Mouse (Mus musculus) mesoderm, embryonic 11.5 days (tissue): ENCODE measurements at regions not wholly inside any gene's neighbourhood (a gene's known extent, or its start where the extent isn't known, plus 50 kb on each side); places are given as distances from the start of the nearest gene placed in this dataset.

Experiments used
- DNase-seq: peaks from one replicate; pipeline ENCODE4 v3.0.0-alpha.2; 2012; ENCODE audit warnings: low read depth, low spot score

- DNase-seq, result no peak
Observed at GRCm38 (mm10) chr11:31746939-31747338, 75.3 kb upstream of the Bod1 start.

- DNase-seq, result no peak
Observed at GRCm38 (mm10) chr11:31748275-31748815, 76.7 kb upstream of the Bod1 start.

GRCm38 (mm10) chr11:31751274-31751673 lies 79.6 kb upstream of the Bod1 start:
- DNase-seq, result no peak

GRCm38 (mm10) chr11:31753211-31753610 lies 81.5 kb upstream of the Bod1 start:
- no peak for DNase-seq

- no peak for DNase-seq
Observed at GRCm38 (mm10) chr11:31753711-31754161, 82.1 kb upstream of the Bod1 start.

DNA sequence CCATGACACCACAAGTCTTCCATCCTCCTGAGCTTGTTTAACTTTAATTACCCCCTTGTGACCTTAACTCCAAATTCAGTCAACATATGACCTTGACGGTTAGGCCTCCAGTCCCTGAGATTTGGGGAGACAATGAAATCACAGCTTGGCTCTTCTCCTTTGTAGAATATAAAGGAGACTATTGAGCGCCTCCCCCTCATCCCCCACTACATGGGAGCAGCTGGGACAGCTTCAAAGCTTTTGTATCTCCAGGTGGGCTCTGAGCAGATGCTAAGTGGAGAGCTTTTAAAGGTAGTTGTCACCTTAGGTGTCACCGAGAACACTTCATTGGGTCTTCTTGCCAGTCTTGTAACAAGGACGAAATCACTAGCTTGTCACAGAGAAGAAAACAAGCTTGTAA lies 82.7 kb upstream of the Bod1 start:
- DNase-seq, result no peak

DNA sequence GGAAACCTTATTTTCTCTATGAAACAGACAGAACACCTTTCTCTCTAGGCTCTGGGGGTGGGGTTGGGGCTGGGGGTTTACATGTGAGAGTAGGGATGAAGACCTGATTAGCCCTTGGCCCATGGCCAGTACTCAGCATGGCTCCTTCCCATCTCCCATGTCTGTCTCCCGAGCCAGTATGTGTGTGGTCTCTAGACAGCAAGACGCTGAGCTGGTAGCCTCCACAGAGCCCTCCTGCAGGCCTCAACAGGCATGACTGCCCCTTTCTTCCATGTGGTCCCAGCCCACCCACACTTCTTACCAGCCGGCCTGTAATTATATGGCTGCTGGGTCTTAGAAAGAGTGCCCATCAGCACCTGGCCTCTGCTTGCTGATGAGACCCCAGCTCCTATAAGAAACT lies 84.2 kb upstream of the Bod1 start:
- DNase-seq, result no peak

- DNase-seq, result no peak
Observed at GRCm38 (mm10) chr11:31756355-31757145, 84.9 kb upstream of the Bod1 start.

- no peak for DNase-seq
Observed at GRCm38 (mm10) chr11:31759868-31760765, 88.4 kb upstream of the Bod1 start.

GRCm38 (mm10) chr11:31763856-31764255 lies 92.2 kb upstream of the Bod1 start:
- no peak for DNase-seq

GRCm38 (mm10) chr11:31766296-31766695 lies 94.6 kb upstream of the Bod1 start:
- no peak for DNase-seq

DNA sequence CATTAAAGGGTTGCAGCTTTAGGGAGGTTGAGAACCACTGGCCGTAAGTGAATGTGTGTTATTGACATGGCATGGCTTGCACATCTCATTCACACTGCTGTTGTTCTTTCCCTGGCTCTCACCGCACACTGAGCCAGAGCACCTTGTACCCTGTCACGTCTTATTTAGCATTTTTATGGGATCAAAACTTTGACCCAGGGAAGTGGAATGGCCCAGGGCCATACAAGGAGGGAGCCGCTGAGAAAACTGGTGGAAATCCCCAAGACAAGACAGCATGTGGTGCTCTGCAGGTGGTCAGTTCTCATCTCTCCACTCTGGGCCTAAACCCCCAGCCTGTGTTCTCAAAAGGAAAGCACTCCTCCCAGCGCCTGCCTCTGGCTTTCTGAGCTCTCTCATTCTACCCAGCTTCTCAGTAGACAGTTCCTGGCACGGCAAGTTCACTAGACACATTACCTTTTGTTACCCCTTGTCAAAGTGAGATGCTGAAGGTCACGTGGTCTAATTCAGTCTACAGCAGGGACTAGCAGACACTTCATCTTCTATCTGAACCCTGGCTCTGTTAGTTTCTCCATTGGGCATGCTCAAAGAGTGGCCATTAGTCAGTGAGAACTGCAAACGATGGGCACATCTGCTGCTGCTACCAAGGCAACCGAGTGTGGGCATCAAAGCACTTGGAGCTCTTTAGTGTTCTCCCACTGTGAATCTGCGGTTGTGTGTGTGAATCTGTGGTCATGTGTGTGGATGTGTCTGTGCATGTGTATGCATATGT lies 96.2 kb upstream of the Bod1 start:
- DNase-seq, result peak; percentile 48

- DNase-seq, result no peak
Observed at GRCm38 (mm10) chr11:31769804-31770654, 98.3 kb upstream of the Bod1 start.

DNA sequence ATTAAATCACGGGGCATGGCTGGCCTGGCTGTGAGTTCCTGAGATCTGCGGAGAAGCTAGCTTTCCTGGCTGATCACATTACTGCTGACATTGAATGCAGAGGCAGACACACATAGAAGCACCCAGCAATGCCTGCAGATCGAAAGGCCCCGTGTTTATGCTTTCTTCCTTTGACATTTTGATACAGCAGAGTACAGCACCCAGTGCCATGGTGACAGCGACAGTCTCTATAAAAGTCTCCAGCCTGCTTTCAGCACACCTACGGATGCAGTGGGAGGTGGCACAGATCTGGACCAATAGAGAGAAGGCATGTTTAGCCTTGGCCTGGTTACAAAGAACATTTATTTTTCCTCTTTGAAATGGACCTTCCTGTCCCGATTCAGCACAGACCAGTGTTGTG lies 99.2 kb upstream of the Bod1 start:
- no peak for DNase-seq

DNA sequence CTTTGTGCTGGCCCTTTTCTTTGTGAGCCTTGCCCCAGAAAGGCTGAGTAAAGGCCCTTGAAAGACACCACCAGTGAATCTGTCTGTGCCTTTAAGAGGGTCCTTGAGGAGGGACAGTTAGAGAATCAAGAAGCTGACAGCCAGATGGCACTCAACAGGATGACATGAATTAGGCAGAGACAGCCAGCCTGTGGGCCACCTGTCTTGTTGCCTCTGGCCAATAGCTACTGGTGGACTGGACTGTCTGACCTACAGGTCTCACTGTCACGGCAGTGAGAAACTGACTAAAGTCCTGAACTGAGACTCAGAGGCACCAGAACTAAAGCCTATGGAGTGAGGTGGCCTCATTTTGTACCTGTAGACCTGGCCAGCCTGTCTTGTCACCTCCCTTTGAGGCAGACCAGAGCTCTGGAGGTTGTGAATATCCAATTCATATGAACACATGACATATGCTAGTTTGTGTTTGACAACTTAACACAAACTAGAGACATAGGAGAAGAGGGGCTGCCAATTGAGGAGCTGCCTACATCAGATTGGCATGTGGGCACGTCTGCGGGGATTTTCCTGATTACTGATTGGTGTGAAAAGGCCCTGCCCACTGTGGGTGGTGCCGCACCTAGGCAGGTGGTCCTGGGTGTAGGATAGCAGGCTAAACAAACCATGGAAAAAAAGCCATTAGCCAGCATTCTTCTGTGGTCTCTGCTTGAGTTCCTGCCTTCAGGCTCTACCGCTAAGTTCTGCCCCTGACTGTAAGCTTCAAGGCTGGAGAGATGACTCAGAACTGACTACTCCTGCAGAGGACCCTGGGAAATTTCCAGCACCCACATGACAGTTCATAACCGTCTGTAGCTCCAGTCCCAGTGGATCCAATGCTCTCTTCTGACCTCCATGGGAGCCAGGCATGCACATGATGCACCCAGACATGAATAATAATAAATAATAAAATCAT lies 100.1 kb upstream of the Bod1 start:
- no peak for DNase-seq

DNA sequence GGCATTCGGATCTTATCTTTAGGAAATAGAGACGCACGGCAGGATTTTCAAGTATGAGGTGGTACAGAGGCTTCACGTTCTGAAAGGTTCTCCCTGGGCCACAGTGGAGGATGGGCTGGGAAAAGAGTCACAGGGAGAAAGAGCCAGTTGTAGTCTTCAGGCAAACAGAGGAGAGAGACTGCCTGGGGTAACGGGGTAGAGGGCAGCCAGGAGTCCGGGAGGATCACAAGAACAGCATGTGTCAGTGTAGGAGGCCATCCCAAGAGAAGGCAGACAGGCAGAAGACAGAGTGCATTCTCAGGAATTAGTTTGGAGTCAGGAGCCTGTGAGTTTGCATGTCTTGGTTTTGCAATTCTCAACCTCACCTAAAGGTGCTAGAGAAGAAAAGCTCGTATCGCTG lies 94.5 kb upstream of the Cpeb4 start:
- no peak for DNase-seq

GRCm38 (mm10) chr11:31778766-31779165 lies 93.2 kb upstream of the Cpeb4 start:
- no peak for DNase-seq

- DNase-seq, result no peak
Observed at GRCm38 (mm10) chr11:31779267-31779666, 92.7 kb upstream of the Cpeb4 start.

DNA sequence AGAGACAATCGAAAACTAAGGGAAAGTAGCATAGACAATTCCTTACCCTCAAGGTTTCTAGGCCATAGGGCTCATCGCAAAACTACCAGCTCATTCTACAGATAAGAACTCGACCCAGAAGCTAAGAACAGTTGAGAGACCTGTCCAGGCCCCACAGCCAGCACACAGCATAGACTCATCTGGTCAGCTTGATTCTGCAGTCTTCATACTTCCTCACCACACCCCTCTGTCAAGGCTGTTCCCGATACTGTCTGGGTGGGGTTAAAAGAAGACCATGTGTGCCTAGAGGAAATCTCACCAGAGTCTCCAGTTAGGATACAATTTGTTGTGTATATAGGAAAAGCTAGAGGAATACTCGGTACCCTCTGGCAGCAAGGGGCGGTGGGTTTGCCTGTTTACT lies 91.0 kb upstream of the Cpeb4 start:
- no peak for DNase-seq

- no peak for DNase-seq
Observed at GRCm38 (mm10) chr11:31781605-31782004, 90.4 kb upstream of the Cpeb4 start.
